Mouse (Mus musculus): ENCODE results near the gene Rusc2. TPM values are rescaled to one million over a fixed set of nuclear protein-coding genes. Genes with fewer than 3 reads are reported as not detected.

Rusc2 gene
- polyA plus RNA-seq, 1 experiment = 44.7 TPM

GRCm38 (mm10) chr4:43395836-43396235 is 14.1 kb downstream of the Rusc2 start:
- TF ChIP-seq POLR2A (IDR thresholded peaks at IDR 0.05; ENCODE audit: low read depth, low read length) (no peak), CTCF (IDR thresholded peaks at IDR 0.05; ENCODE audit: borderline replicate concordance, insufficient read depth, low read length) (no peak)
- peak overlapping the region; percentile 100 for H3K27ac ChIP-seq (ENCODE audit: insufficient read depth, low read length)
- peaks cover 19% of the 10 kb centered on the region for H3K4me1 ChIP-seq (ENCODE audit: control insufficient read depth, insufficient read depth, low read length)
- H3K4me3 ChIP-seq (ENCODE audit: insufficient read depth, low read length) = no peak overlapping the region

GRCm38 (mm10) chr4:43396381-43396780 is 14.6 kb downstream of the Rusc2 start:
- Histone ChIP-seq H3K27ac (ENCODE audit: insufficient read depth, low read length) (peak overlapping the region; percentile 100; the same call in 1 of the 2 replicates), H3K4me3 (ENCODE audit: insufficient read depth, low read length) (no peak overlapping the region), H3K4me1 (ENCODE audit: control insufficient read depth, insufficient read depth, low read length) (peaks cover 22% of the 10 kb centered on the region)
- TF ChIP-seq POLR2A (IDR thresholded peaks at IDR 0.05; ENCODE audit: low read depth, low read length) (no peak), CTCF (IDR thresholded peaks at IDR 0.05; ENCODE audit: borderline replicate concordance, insufficient read depth, low read length) (no peak)

- peak overlapping the region; percentile 86 for H3K27ac ChIP-seq (ENCODE audit: insufficient read depth, low read length)
- no peak overlapping the region for H3K4me3 ChIP-seq (ENCODE audit: insufficient read depth, low read length)
- H3K4me1 ChIP-seq (ENCODE audit: control insufficient read depth, insufficient read depth, low read length) = peaks cover 22% of the 10 kb centered on the region
- TF ChIP-seq CTCF (IDR thresholded peaks at IDR 0.05; ENCODE audit: borderline replicate concordance, insufficient read depth, low read length) = no peak
These were observed 16.2 kb downstream of the Rusc2 start for GRCm38 (mm10) chr4:43398014-43398413.

- H3K4me1 ChIP-seq (ENCODE audit: control insufficient read depth, insufficient read depth, low read length) = peaks cover 20% of the 10 kb centered on the region
- TF ChIP-seq POLR2A (IDR thresholded peaks at IDR 0.05; ENCODE audit: low read depth, low read length) = no peak
- TF ChIP-seq CTCF (IDR thresholded peaks at IDR 0.05; ENCODE audit: borderline replicate concordance, insufficient read depth, low read length) = no peak
- no peak overlapping the region for H3K4me3 ChIP-seq (ENCODE audit: insufficient read depth, low read length)
- H3K27ac ChIP-seq (ENCODE audit: insufficient read depth, low read length) = peak overlapping the region; percentile 86
These were observed 17.1 kb downstream of the Rusc2 start for GRCm38 (mm10) chr4:43398829-43399331.

- Histone ChIP-seq H3K4me1 (ENCODE audit: control insufficient read depth, insufficient read depth, low read length) (peaks cover 20% of the 10 kb centered on the region), H3K4me3 (ENCODE audit: insufficient read depth, low read length) (no peak overlapping the region), H3K27ac (ENCODE audit: insufficient read depth, low read length) (peak overlapping the region; percentile 86)
- TF ChIP-seq CTCF (IDR thresholded peaks at IDR 0.05; ENCODE audit: borderline replicate concordance, insufficient read depth, low read length) (no peak), POLR2A (IDR thresholded peaks at IDR 0.05; ENCODE audit: low read depth, low read length) (no peak)
These were observed 17.8 kb downstream of the Rusc2 start for GRCm38 (mm10) chr4:43399391-43400131.

GRCm38 (mm10) chr4:43400976-43401375 is 19.2 kb downstream of the Rusc2 start:
- TF ChIP-seq POLR2A (IDR thresholded peaks at IDR 0.05; ENCODE audit: low read depth, low read length) = no peak
- no peak for TF ChIP-seq CTCF (IDR thresholded peaks at IDR 0.05; ENCODE audit: borderline replicate concordance, insufficient read depth, low read length)
- 0 out of 2 replicates have a peak overlapping the region, but pooled peaks have one; percentile 9 for H3K27ac ChIP-seq (ENCODE audit: insufficient read depth, low read length)
- peaks cover 20% of the 10 kb centered on the region for H3K4me1 ChIP-seq (ENCODE audit: control insufficient read depth, insufficient read depth, low read length)
- no peak overlapping the region for H3K4me3 ChIP-seq (ENCODE audit: insufficient read depth, low read length)

GRCm38 (mm10) chr4:43401486-43401885 is 19.7 kb downstream of the Rusc2 start:
- no peak overlapping the region for H3K4me3 ChIP-seq (ENCODE audit: insufficient read depth, low read length)
- H3K27ac ChIP-seq (ENCODE audit: insufficient read depth, low read length) = 0 out of 2 replicates have a peak overlapping the region, but pooled peaks have one; percentile 9
- peaks cover 20% of the 10 kb centered on the region for H3K4me1 ChIP-seq (ENCODE audit: control insufficient read depth, insufficient read depth, low read length)
- TF ChIP-seq CTCF (IDR thresholded peaks at IDR 0.05; ENCODE audit: borderline replicate concordance, insufficient read depth, low read length) (no peak), POLR2A (IDR thresholded peaks at IDR 0.05; ENCODE audit: low read depth, low read length) (no peak)

- TF ChIP-seq POLR2A (IDR thresholded peaks at IDR 0.05; ENCODE audit: low read depth, low read length) = no peak
- no peak for TF ChIP-seq CTCF (IDR thresholded peaks at IDR 0.05; ENCODE audit: borderline replicate concordance, insufficient read depth, low read length)
- Histone ChIP-seq H3K4me3 (ENCODE audit: insufficient read depth, low read length) (no peak overlapping the region), H3K4me1 (ENCODE audit: control insufficient read depth, insufficient read depth, low read length) (peaks cover 20% of the 10 kb centered on the region), H3K27ac (ENCODE audit: insufficient read depth, low read length) (no peak overlapping the region; the same call in 1 of the 2 replicates)
These were observed 20.4 kb downstream of the Rusc2 start for GRCm38 (mm10) chr4:43402212-43402611.

- Histone ChIP-seq H3K4me3 (ENCODE audit: insufficient read depth, low read length) (no peak overlapping the region), H3K4me1 (ENCODE audit: control insufficient read depth, insufficient read depth, low read length) (peaks cover 12% of the 10 kb centered on the region), H3K27ac (ENCODE audit: insufficient read depth, low read length) (peak overlapping the region; percentile 90)
- TF ChIP-seq POLR2A (IDR thresholded peaks at IDR 0.05; ENCODE audit: low read depth, low read length) (no peak), CTCF (IDR thresholded peaks at IDR 0.05; ENCODE audit: borderline replicate concordance, insufficient read depth, low read length) (no peak)
These were observed 22.9 kb downstream of the Rusc2 start for GRCm38 (mm10) chr4:43404697-43405096.

All from embryonic fibroblast, embryonic 13.5 days (primary cell).